Mouse (Mus musculus) midbrain, embryonic 16.5 days (tissue): ENCODE measurements at regions not wholly inside any gene's neighbourhood (a gene's known extent, or its start where the extent isn't known, plus 50 kb on each side); places are given as distances from the start of the nearest gene placed in this dataset.

Experiments used
- ATAC-seq: fragments of 200-750 bp; cut with Nextera tagmentation; 2 replicates; pipeline ENCODE4 v1.8.0; 2017; ENCODE audit warnings: moderate TSS enrichment
- H3K27ac ChIP-seq: fragments of 300-500 bp; sonication (generic); 2 replicates; pipeline ENCODE4 v1.5.1; 2014; ENCODE audit warnings: mild to moderate bottlenecking, low read length, mixed read lengths
- H3K27me3 ChIP-seq: fragments of 300-500 bp; sonication (generic); 2 replicates; pipeline ENCODE4 v1.6.1; 2014; ENCODE audit warnings: low read depth, low read length, mixed read lengths; ENCODE audit not compliant: control insufficient read depth, insufficient read depth
- H3K36me3 ChIP-seq: fragments of 300-500 bp; sonication (generic); 2 replicates; pipeline ENCODE4 v1.6.1; 2014; ENCODE audit warnings: mild to moderate bottlenecking, low read length, moderate library complexity, mixed read lengths; ENCODE audit not compliant: control insufficient read depth, insufficient read depth
- H3K4me1 ChIP-seq: fragments of 300-500 bp; sonication (generic); 2 replicates; pipeline ENCODE4 v1.6.1; 2014; ENCODE audit warnings: mild to moderate bottlenecking, low read length, mixed read lengths; ENCODE audit not compliant: control insufficient read depth, insufficient read depth
- H3K4me2 ChIP-seq: fragments of 300-500 bp; sonication (generic); 2 replicates; pipeline ENCODE4 v1.6.1; 2014; ENCODE audit warnings: mild to moderate bottlenecking, low read length, mixed read lengths
- H3K4me3 ChIP-seq: fragments of 300-500 bp; sonication (generic); 2 replicates; pipeline ENCODE4 v1.5.1; 2014; ENCODE audit warnings: low read depth, mild to moderate bottlenecking, low read length, moderate library complexity, mixed read lengths
- H3K9ac ChIP-seq: fragments of 300-500 bp; sonication (generic); 2 replicates; pipeline ENCODE4 v1.6.1; 2014; ENCODE audit warnings: low read depth, low read length, mixed read lengths
- H3K9me3 ChIP-seq: fragments of 300-500 bp; sonication (generic); replicated peaks from 2 replicates; pipeline ENCODE4 v1.6.1; 2014; ENCODE audit warnings: mild to moderate bottlenecking, low read length, mixed read lengths; ENCODE audit not compliant: control insufficient read depth, poor library complexity, severe bottlenecking
- WGBS: fragments of 180-500 bp; shearing (Covaris S2); extraction: QIAGEN DNeasy Blood & Tissue Kit; methylation state at CpG from one replicate; pipeline ENCODE4 v1.1.7; 2014; 5-methylcytosine and 5-hydroxymethylcytosine counted together

DNA sequence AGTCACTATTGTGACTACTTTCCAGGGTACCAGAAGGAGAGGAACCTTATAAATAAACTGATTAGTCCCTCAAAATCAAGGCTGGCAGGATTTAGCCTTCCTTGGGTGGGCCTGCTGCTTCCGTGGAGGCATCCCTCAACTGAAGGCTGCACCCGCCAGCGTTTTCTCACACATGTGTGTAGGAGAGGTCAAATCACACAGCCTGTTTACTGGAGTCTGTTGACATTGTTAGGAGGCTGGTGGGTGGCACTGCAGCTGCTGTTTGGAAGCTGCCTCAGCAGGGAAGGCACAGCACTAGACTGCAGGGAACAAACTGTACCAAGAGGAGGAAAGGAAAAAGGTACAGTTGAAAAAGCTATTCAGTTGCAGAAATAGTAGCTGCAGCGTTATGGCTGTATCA, 142.3 kb upstream of the Gm11042 start:
- peaks cover 4% of the 10 kb centered on the region; the same call in 1 of the 2 replicates for H3K4me1 ChIP-seq
- WGBS, result 44% methylated on average over 4 of the region's 4 CpGs
- no peak for ATAC-seq
- no peak overlapping the region for H3K4me3 ChIP-seq
- no peaks in the 10 kb centered on the region for H3K9me3 ChIP-seq
- no peak overlapping the region for H3K9ac ChIP-seq
- H3K27ac ChIP-seq, result 0 out of 2 replicates have a peak overlapping the region, but pooled peaks have one; percentile 20
- H3K4me2 ChIP-seq, result no peak overlapping the region
- H3K27me3 ChIP-seq, result no peaks in the 10 kb centered on the region
- H3K36me3 ChIP-seq, result no peaks in the 10 kb centered on the region

DNA sequence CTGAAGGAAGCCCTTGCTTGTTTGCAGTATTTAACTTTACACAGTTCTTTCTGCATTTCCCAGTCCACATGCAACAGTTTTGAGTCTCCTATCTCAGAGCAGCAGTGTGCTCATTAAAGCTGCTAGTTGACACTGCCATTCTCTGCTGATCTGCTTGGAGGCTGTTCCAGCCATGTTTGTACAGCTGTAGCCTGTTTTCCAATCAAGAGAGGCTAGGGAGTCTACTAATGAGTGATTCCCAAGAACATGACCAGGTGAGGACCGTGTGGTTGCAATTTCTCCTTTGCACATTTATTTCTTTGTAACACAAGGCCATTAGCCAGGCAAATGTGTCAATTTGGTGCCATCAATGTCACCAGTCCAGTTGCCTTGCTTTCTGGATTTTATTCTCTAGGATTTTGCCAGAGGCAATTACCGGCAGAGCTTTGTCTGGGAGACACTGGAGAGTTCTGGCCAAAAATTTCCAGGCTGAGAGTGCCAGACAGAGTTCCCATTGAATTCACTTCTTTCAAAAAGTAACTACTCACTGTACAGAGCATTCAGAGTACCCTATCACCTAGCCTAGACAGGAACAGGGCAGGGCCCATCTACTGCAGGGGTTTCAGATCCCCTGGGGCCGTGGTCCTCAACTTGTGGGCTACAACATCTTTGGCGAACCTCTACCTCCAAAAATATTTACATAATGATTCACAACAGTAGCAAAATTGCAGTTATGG, 136.3 kb upstream of the Gm11042 start:
- Histone ChIP-seq H3K9me3 (no peaks in the 10 kb centered on the region), H3K27ac (no peak overlapping the region), H3K36me3 (no peaks in the 10 kb centered on the region), H3K9ac (no peak overlapping the region), H3K4me3 (no peak overlapping the region), H3K27me3 (no peaks in the 10 kb centered on the region), H3K4me2 (no peak overlapping the region), H3K4me1 (peaks cover 4% of the 10 kb centered on the region; the same call in 1 of the 2 replicates)
- 76% methylated on average over 4 of the region's 4 CpGs for WGBS
- no peak for ATAC-seq

- peaks cover 4% of the 10 kb centered on the region; the same call in 1 of the 2 replicates for H3K4me1 ChIP-seq
- no peak for ATAC-seq
- no peak overlapping the region for H3K9ac ChIP-seq
- no peaks in the 10 kb centered on the region for H3K27me3 ChIP-seq
- 83% methylated on average over 4 of the region's 4 CpGs for WGBS
- H3K4me3 ChIP-seq, result no peak overlapping the region
- no peaks in the 10 kb centered on the region for H3K9me3 ChIP-seq
- no peaks in the 10 kb centered on the region for H3K36me3 ChIP-seq
- no peak overlapping the region for H3K27ac ChIP-seq
- no peak overlapping the region for H3K4me2 ChIP-seq
Measured at GRCm38 (mm10) chr12:74448248-74448647, 132.1 kb upstream of the Gm11042 start.

DNA sequence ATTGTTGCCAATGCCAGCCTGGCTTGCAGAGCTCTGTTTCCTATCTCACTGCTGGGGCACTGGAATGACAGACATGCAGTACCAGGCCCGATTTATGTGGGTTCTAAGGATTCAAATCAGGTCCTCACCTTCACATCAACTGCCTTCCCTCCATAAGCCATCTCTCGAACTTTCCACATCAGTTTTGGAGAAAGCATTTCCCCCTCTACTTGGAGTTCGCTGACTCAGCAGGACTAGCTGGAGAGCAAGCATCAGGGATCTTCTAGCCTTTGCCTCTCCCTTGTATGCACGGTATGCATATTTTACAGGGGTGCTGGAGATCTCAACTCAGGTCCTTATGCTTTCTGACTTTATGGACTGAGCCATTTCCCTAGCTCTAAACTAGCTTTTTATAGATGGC, 118.7 kb upstream of the Gm11042 start:
- no peak for ATAC-seq
- 91% methylated on average over 4 of the region's 4 CpGs for WGBS

GRCm38 (mm10) chr12:74414738-74415137, 98.5 kb upstream of the Gm11042 start:
- Histone ChIP-seq H3K36me3 (no peaks in the 10 kb centered on the region), H3K9ac (no peak overlapping the region), H3K27me3 (no peaks in the 10 kb centered on the region), H3K4me2 (no peak overlapping the region), H3K4me3 (no peak overlapping the region), H3K9me3 (no peaks in the 10 kb centered on the region), H3K4me1 (no peaks in the 10 kb centered on the region), H3K27ac (no peak overlapping the region; the same call in 1 of the 2 replicates)
- WGBS, result 70% methylated on average over 2 of the region's 2 CpGs
- ATAC-seq, result no peak

More for the DNA sequence above, 118.7 kb upstream of the Gm11042 start:
- no peak overlapping the region for H3K9ac ChIP-seq
- H3K4me2 ChIP-seq, result no peak overlapping the region
- no peaks in the 10 kb centered on the region for H3K9me3 ChIP-seq
- no peaks in the 10 kb centered on the region for H3K4me1 ChIP-seq
- H3K4me3 ChIP-seq, result no peak overlapping the region
- H3K36me3 ChIP-seq, result no peaks in the 10 kb centered on the region
- H3K27me3 ChIP-seq, result no peaks in the 10 kb centered on the region
- no peak overlapping the region for H3K27ac ChIP-seq

DNA sequence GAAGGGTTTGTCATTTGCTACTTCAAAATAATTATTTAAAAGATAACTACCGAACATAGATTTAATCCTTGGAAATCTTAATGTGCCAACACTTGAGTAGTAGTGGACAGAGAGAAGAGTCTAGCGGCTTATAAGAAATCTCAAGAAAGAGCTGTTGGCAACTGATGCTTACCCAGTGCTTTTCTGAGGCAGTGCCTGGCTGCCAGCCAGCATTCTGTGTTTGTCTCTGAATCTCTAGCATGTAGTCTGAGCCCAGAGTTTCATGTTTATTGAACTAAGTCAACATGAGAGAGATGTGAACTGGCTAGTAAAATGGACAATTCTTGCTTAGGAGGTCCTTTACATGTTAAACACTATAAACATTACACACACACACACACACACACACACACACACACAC, 94.3 kb upstream of the Gm11042 start:
- Histone ChIP-seq H3K4me3 (no peak overlapping the region), H3K36me3 (no peaks in the 10 kb centered on the region), H3K4me2 (no peak overlapping the region), H3K27ac (no peak overlapping the region), H3K4me1 (no peaks in the 10 kb centered on the region), H3K9ac (no peak overlapping the region), H3K27me3 (no peaks in the 10 kb centered on the region), H3K9me3 (no peaks in the 10 kb centered on the region)
- ATAC-seq, result no peak
- 76% methylated on average over 2 of the region's 2 CpGs for WGBS

- WGBS, result 90% methylated on average over 3 of the region's 3 CpGs
- no peak overlapping the region for H3K4me2 ChIP-seq
- no peaks in the 10 kb centered on the region for H3K9me3 ChIP-seq
- no peaks in the 10 kb centered on the region for H3K36me3 ChIP-seq
- no peak overlapping the region for H3K9ac ChIP-seq
- H3K4me1 ChIP-seq, result no peaks in the 10 kb centered on the region
- ATAC-seq, result no peak
- no peaks in the 10 kb centered on the region for H3K27me3 ChIP-seq
- no peak overlapping the region for H3K27ac ChIP-seq
- no peak overlapping the region for H3K4me3 ChIP-seq
Measured at GRCm38 (mm10) chr12:74407591-74408095, 91.4 kb upstream of the Gm11042 start.

- H3K36me3 ChIP-seq, result no peaks in the 10 kb centered on the region
Measured at GRCm38 (mm10) chr12:74389811-74390210, 73.6 kb upstream of the Gm11042 start.

More at GRCm38 (mm10) chr12:74389811-74390210, 73.6 kb upstream of the Gm11042 start:
- no peak for ATAC-seq
- H3K4me3 ChIP-seq, result no peak overlapping the region
- H3K4me2 ChIP-seq, result no peak overlapping the region
- no peak overlapping the region for H3K9ac ChIP-seq
- 53% methylated on average over 6 of the region's 6 CpGs for WGBS
- H3K4me1 ChIP-seq, result no peaks in the 10 kb centered on the region
- H3K27ac ChIP-seq, result no peak overlapping the region
- no peaks in the 10 kb centered on the region for H3K9me3 ChIP-seq
- H3K27me3 ChIP-seq, result no peaks in the 10 kb centered on the region
